ENCODE assay signal across 15 mouse cellular contexts in the genomic region with DNA sequence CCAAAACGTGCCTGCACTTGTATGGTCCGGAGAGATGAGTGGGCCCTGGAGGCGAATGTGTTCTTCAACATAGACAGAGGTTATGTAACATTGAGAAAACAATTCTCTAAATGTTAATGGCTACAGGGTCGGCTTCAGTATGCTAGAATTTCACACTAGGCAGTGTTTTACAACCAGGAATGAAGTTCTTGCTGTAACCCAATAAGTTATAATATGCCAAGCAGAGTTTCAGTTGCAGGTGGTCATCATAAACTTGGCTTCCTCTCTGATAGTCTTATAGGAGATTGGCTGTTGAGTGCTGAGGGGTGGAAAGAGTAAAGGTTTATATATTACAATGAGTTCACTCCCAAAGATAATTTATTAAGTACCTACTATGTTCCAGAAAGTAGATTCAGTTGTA.
"Had no signal": no experiment of that assay in that cellular context is flagged by ENCODE, and none has a peak within 500 bp of the region (broad histone marks: within the 10 kb centered on the region; RNA-seq: fewer than 3 reads in every experiment).

No protein-coding gene starts in this region.

- H3K4me3 ChIP-seq: neural tube, embryonic 15.5 days; stomach, embryonic 15.5 days had no signal

- H3K36me3 ChIP-seq: neural tube, embryonic 15.5 days; stomach, embryonic 15.5 days had no signal

- H3K4me1 ChIP-seq: neural tube, embryonic 15.5 days; stomach, embryonic 15.5 days had no signal

- H3K4me2 ChIP-seq: neural tube, embryonic 15.5 days; stomach, embryonic 15.5 days had no signal

- H3K27me3 ChIP-seq: neural tube, embryonic 15.5 days; stomach, embryonic 15.5 days had no signal

- H3K9me3 ChIP-seq: neural tube, embryonic 15.5 days; stomach, embryonic 15.5 days had no signal

- H3K9ac ChIP-seq: neural tube, embryonic 15.5 days; stomach, embryonic 15.5 days had no signal

- DNase-seq: retina, postnatal 1 day; right cerebral cortex, adult 18-20 months; right cerebral cortex, postnatal 14 days; right cerebral cortex, postnatal 25 days; right cerebral cortex, postnatal 4 days; spleen, adult 18-20 months; thymus, adult 18-20 months; thymus, adult 2 months; thymus, postnatal 14 days; thymus, postnatal 25 days; thymus, postnatal 36 days; thymus, postnatal 4 days had no signal

- H3K27ac ChIP-seq: neural tube, embryonic 15.5 days; stomach, embryonic 15.5 days; stomach, postnatal 0 days had no signal
